Mouse (Mus musculus) midbrain, embryonic 16.5 days (tissue): ENCODE measurements at regions not wholly inside any gene's neighbourhood (a gene's known extent, or its start where the extent isn't known, plus 50 kb on each side); places are given as distances from the start of the nearest gene placed in this dataset.
"Not testable (repeated sequence)": the region's sequence is repeated elsewhere in the genome, so short reads cannot be mapped to it uniquely, and the experiment has no call there.

Experiments used
- ATAC-seq: fragments of 200-750 bp; cut with Nextera tagmentation; 2 replicates; pipeline ENCODE4 v1.8.0; 2017; ENCODE audit warnings: moderate TSS enrichment
- H3K27ac ChIP-seq: fragments of 300-500 bp; sonication (generic); 2 replicates; pipeline ENCODE4 v1.5.1; 2014; ENCODE audit warnings: mild to moderate bottlenecking, low read length, mixed read lengths
- H3K27me3 ChIP-seq: fragments of 300-500 bp; sonication (generic); 2 replicates; pipeline ENCODE4 v1.6.1; 2014; ENCODE audit warnings: low read depth, low read length, mixed read lengths; ENCODE audit not compliant: control insufficient read depth, insufficient read depth
- H3K36me3 ChIP-seq: fragments of 300-500 bp; sonication (generic); 2 replicates; pipeline ENCODE4 v1.6.1; 2014; ENCODE audit warnings: mild to moderate bottlenecking, low read length, moderate library complexity, mixed read lengths; ENCODE audit not compliant: control insufficient read depth, insufficient read depth
- H3K4me1 ChIP-seq: fragments of 300-500 bp; sonication (generic); 2 replicates; pipeline ENCODE4 v1.6.1; 2014; ENCODE audit warnings: mild to moderate bottlenecking, low read length, mixed read lengths; ENCODE audit not compliant: control insufficient read depth, insufficient read depth
- H3K4me2 ChIP-seq: fragments of 300-500 bp; sonication (generic); 2 replicates; pipeline ENCODE4 v1.6.1; 2014; ENCODE audit warnings: mild to moderate bottlenecking, low read length, mixed read lengths
- H3K4me3 ChIP-seq: fragments of 300-500 bp; sonication (generic); 2 replicates; pipeline ENCODE4 v1.5.1; 2014; ENCODE audit warnings: low read depth, mild to moderate bottlenecking, low read length, moderate library complexity, mixed read lengths
- H3K9ac ChIP-seq: fragments of 300-500 bp; sonication (generic); 2 replicates; pipeline ENCODE4 v1.6.1; 2014; ENCODE audit warnings: low read depth, low read length, mixed read lengths
- H3K9me3 ChIP-seq: fragments of 300-500 bp; sonication (generic); replicated peaks from 2 replicates; pipeline ENCODE4 v1.6.1; 2014; ENCODE audit warnings: mild to moderate bottlenecking, low read length, mixed read lengths; ENCODE audit not compliant: control insufficient read depth, poor library complexity, severe bottlenecking
- WGBS: fragments of 180-500 bp; shearing (Covaris S2); extraction: QIAGEN DNeasy Blood & Tissue Kit; methylation state at CpG from one replicate; pipeline ENCODE4 v1.1.7; 2014; 5-methylcytosine and 5-hydroxymethylcytosine counted together

DNA sequence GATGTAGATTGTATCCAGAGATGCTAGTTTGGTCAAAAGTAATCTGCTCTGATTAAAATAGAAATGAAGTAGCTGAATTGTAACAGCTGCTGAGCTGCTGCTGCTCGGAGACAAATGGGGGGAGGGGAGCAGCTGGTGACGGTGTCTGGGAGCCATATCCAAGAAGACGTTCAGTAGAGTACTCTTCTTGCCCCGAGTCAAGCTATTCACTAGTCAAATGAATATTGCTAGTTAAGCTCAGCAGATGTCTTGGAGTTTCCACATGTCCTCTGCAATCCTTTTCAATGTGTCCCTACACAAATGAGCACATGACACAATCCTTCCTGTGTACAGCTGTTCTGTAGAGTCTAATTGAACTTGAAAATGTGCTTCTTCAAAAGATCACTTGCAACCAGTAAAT, 71.7 kb downstream of the Tex35 start:
- H3K9me3 ChIP-seq: no peaks in the 10 kb centered on the region
- H3K27me3 ChIP-seq: no peaks in the 10 kb centered on the region
- no peak overlapping the region for H3K4me3 ChIP-seq
- WGBS: 14% methylated on average over 4 of the region's 4 CpGs
- peaks cover 15% of the 10 kb centered on the region for H3K4me1 ChIP-seq
- H3K27ac ChIP-seq: no peak overlapping the region
- H3K36me3 ChIP-seq: no peaks in the 10 kb centered on the region
- ATAC-seq: no peak
- H3K9ac ChIP-seq: no peak overlapping the region
- H3K4me2 ChIP-seq: no peak overlapping the region

DNA sequence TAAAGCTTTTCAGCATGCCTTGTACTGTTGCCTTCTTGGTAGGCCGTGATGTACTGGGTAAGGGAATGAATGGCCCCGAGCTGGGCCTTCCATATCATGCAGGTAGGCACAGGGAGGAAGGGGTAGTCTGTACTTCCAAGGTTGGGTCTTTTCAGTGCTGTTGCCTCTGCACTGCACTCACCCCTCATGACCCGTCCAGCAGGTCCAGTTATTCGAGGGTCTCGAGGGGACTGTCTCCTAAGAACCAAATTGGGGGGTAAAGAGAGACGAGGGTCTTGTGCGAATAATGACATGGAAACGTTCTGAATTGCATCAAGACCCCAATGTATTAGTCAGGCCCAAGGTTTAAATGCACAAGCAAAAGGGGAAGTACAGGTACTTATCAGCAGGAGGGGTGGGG, 73.3 kb downstream of the Tex35 start:
- not testable (repeated sequence) for H3K36me3 ChIP-seq, H3K27ac ChIP-seq, ATAC-seq, H3K4me3 ChIP-seq, H3K9ac ChIP-seq, H3K27me3 ChIP-seq, H3K4me2 ChIP-seq, H3K9me3 ChIP-seq
- peaks cover 15% of the 10 kb centered on the region for H3K4me1 ChIP-seq
- 95% methylated on average over 8 of the region's 8 CpGs for WGBS

DNA sequence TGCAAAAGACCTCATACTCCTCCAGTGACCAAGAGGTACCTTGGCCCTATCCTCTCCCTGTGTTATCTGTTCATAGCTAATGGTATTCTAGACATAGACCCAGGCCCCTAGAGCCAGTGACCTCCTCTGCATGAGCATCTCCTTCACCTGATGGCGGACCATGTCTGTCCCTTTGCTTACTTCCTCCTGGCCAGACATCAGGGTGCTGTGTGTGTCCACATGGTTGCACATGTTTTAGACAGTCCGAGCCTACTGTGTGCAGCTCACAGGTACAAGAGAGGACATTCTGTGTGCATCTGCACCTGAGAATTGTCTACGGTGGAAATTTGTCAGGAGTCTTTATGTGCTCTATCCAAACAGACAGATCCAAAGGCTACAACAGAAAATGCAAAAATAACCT, 79.8 kb downstream of the Tex35 start:
- H3K36me3 ChIP-seq: no peaks in the 10 kb centered on the region
- WGBS: 93% methylated on average over 3 of the region's 3 CpGs

DNA sequence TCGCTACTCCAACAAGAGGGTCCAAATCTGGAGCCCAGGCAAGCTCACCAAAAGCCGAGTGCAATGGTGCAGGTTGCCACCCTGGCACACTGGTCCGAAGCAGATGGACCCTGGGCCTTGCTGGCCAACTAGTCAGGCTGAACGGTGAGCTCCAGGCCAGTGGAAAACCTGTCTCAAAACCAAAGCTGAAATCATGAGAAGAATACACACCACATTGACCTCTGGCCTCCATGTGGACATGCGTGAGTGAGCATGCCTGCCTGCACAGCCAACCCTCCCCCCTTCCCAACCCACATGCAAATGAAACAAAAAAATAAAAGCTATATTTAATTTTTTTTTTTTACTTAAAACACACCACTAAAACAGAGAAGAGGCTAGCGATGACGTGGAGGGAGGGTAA, 80.8 kb downstream of the Tex35 start:
- no peaks in the 10 kb centered on the region for H3K27me3 ChIP-seq
- 78% methylated on average over 7 of the region's 7 CpGs for WGBS
- no peak overlapping the region for H3K27ac ChIP-seq
- no peak overlapping the region for H3K9ac ChIP-seq
- H3K4me1 ChIP-seq: no peaks in the 10 kb centered on the region
- no peaks in the 10 kb centered on the region for H3K36me3 ChIP-seq
- H3K9me3 ChIP-seq: no peaks in the 10 kb centered on the region
- no peak overlapping the region for H3K4me3 ChIP-seq
- ATAC-seq: no peak
- H3K4me2 ChIP-seq: no peak overlapping the region

More for the DNA sequence above, 79.8 kb downstream of the Tex35 start:
- Histone ChIP-seq H3K9ac (no peak overlapping the region), H3K9me3 (no peaks in the 10 kb centered on the region), H3K4me3 (no peak overlapping the region), H3K27me3 (no peaks in the 10 kb centered on the region), H3K4me2 (no peak overlapping the region), H3K4me1 (no peaks in the 10 kb centered on the region), H3K27ac (no peak overlapping the region)
- ATAC-seq: no peak

DNA sequence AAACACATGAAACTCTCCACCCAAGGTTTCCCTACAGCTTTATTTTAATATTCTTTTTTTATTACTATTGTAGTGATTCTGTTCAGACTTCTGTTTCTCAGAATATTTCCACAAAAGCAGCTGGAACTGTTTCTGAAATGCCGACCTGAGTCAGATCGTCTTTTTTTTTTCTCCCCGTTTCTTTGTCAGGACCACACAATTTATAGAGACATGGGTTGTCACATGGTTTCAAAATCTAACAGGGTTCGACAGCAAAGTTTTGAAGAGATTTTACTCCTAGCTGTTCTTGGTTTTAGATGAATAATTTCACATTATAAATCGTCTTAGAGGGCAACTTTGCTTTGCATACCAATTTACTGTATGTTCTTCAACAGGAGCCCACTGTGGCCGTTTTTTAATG, 84.0 kb upstream of the Ralgps2 start:
- Histone ChIP-seq H3K4me1 (no peaks in the 10 kb centered on the region), H3K9ac (no peak overlapping the region), H3K27ac (no peak overlapping the region), H3K36me3 (no peaks in the 10 kb centered on the region), H3K9me3 (no peaks in the 10 kb centered on the region), H3K4me2 (no peak overlapping the region), H3K4me3 (no peak overlapping the region), H3K27me3 (no peaks in the 10 kb centered on the region)
- ATAC-seq: no peak
- WGBS: 56% methylated on average over 6 of the region's 6 CpGs

DNA sequence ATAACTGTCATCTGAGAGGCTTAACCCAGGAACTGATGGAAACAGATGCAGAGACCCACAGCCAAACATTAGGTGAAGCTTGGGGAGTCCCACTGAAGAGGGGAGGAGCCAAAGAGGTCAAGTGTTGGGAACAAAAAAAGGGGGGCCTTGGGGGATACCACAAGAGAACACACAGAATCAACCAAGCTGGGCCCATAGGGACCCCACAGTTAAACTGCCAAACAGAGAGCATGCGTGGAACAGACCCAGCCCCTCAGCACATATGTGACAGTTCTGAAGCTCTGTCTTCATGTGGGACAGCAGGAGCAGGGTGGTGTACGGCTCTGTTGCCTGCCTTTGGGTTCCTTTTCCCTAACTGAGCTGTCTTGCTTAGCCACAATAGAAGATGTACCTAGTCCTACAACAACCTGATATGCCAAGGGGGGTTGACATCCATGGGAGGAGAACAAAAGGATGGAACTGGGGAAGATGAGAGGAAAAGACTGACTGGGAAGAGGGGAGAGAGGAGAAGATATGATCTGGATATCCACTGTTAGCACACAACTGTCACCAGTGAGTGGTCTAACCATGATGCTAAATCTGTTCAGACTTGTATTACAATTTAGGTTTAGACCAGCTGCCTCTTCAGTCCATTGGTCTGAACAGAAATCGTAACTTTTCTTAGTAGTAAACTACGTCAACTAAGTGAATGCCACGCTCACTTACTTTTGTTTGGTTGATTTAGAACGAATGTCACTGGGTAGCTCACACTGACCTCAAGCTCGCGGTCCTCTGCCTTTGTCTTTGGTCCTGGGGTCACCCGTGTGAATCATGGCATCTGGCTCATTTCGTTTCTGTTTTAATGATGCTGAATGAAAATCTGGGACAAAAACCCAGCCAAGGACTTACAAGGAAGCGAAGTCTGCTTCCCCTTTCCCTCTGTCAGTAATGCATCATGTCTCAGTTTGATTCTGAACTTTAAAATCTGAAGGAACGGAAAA, 83.3 kb upstream of the Ralgps2 start:
- Histone ChIP-seq H3K9me3 (no peaks in the 10 kb centered on the region), H3K4me1 (no peaks in the 10 kb centered on the region), H3K27me3 (no peaks in the 10 kb centered on the region), H3K4me3 (no peak overlapping the region), H3K9ac (no peak overlapping the region), H3K36me3 (no peaks in the 10 kb centered on the region), H3K27ac (no peak overlapping the region), H3K4me2 (no peak overlapping the region)
- 73% methylated on average over 12 of the region's 12 CpGs for WGBS
- no peak for ATAC-seq

DNA sequence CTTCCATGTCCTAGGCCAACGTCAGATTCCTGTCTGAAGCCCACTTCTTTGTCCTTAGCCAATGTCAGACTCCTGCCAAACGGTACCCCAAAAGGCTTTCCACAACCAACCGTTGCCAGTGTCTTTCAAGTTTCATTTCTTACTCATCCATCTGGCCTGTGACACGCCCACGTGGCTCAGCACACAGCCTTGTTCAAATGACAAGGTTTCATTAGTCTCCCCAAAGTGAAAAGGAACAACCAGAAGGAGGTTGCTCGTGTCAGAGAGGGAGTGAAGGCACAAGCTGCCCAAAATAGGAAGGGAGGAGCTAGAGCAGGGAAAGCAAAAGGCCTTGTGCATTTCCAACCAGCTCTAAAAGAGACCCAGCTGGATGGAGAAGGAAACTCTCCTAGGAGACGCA, 80.5 kb upstream of the Ralgps2 start:
- H3K27ac ChIP-seq: no peak overlapping the region
- 68% methylated on average over 7 of the region's 7 CpGs for WGBS
- no peaks in the 10 kb centered on the region for H3K4me1 ChIP-seq
- no peak for ATAC-seq
- H3K4me3 ChIP-seq: no peak overlapping the region
- no peak overlapping the region for H3K9ac ChIP-seq
- no peaks in the 10 kb centered on the region for H3K36me3 ChIP-seq
- no peaks in the 10 kb centered on the region for H3K9me3 ChIP-seq
- no peaks in the 10 kb centered on the region for H3K27me3 ChIP-seq
- H3K4me2 ChIP-seq: no peak overlapping the region

DNA sequence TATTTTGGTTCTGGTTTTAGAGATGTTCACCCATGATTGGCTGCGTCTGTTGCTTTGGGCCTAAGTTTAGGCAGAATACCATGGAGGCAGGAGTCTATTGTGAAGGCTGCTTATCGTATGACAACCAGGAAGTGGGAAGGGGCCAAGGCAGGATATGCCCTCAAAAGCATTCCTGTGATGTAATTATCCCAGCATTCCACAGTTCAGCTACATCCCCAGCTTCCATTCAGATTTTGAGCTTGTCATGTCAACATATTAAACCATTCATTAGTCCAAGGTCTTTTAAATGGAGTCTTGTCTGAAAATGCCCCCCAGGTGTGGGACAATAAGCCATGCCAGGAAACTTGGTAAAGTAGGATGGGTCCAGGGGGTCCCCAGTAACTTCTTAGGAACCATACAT, 79.3 kb upstream of the Ralgps2 start:
- Histone ChIP-seq H3K36me3 (no peaks in the 10 kb centered on the region), H3K27ac (no peak overlapping the region), H3K27me3 (no peaks in the 10 kb centered on the region), H3K9ac (no peak overlapping the region), H3K4me3 (no peak overlapping the region), H3K4me1 (no peaks in the 10 kb centered on the region; the same call in 1 of the 2 replicates), H3K4me2 (no peak overlapping the region), H3K9me3 (no peaks in the 10 kb centered on the region)
- no peak for ATAC-seq
- 89% methylated on average over 2 of the region's 2 CpGs for WGBS

DNA sequence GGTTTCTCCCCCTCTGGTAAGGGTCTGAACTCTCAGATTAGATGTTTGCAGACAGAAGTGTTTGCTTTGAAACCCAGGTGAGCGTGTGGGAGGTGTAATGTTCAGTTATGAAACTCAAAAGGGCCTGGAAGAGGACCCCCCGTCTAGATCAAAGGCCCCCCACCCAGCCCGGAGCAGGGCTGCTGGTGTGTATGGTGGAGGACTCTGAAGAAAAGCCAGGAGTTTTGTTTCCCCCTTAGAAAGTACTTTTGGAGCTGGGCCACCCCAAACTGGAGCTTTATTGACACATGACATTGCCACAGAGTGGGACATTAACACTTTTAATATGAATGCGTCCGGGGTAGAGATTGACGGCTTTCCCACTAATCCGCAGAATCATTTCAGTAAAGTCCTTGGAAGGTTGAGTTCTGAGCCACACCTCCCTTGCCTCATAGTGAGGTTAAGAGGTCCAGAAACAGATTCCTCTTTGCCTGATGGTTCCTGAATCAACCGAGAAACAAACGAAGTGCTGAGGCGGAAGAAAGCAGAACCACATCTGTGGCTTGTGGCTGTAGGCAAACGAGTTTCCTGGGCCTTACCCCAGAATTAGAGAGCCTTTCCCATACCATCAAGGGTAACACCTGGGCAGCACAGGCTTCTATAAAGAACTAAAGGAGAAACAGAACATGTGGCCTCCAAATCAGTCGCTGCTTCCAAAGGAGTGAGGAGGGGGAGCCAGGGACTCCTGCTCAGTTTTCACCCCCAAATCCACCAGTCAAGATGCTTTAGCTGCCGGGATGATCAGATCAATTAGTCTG, 78.0 kb upstream of the Ralgps2 start:
- no peak overlapping the region for H3K4me2 ChIP-seq
- no peak overlapping the region for H3K9ac ChIP-seq
- no peak overlapping the region for H3K27ac ChIP-seq
- ATAC-seq: no peak
- no peak overlapping the region for H3K4me3 ChIP-seq
- 66% methylated on average over 13 of the region's 13 CpGs for WGBS
- H3K9me3 ChIP-seq: no peaks in the 10 kb centered on the region
- H3K36me3 ChIP-seq: no peaks in the 10 kb centered on the region
- no peaks in the 10 kb centered on the region for H3K27me3 ChIP-seq
- no peaks in the 10 kb centered on the region; the same call in 1 of the 2 replicates for H3K4me1 ChIP-seq
